Mouse (Mus musculus) E14TG2a.4 (cell line): ENCODE results near the gene Triobp.

Experiments used
- CTCF ChIP-seq: conservative IDR thresholded peaks from 2 replicates; pipeline ENCODE4 v1.5.1; 2014; ENCODE audit warnings: low read length
- NANOG ChIP-seq: IDR thresholded peaks from 2 replicates; pipeline ENCODE4 v1.6.1; 2014; ENCODE audit warnings: borderline replicate concordance, low read length, mixed read lengths
- POU5F1 ChIP-seq: IDR thresholded peaks from 2 replicates; pipeline ENCODE4 v1.6.1; 2014; ENCODE audit warnings: low read length, borderline replicate concordance

- TF ChIP-seq CTCF (no peak), NANOG (no peak), POU5F1 (no peak)
Observed at GRCm38 (mm10) chr15:78899740-78900584, 47.6 kb upstream of the Triobp start, which contains the start of gene Sh3bp1.
